8 mouse cellular contexts compared by ENCODE assay signal in genomic region chr19:46349550-46349949, GRCm38 (mm10). TPM values are rescaled to one million over a fixed set of nuclear protein-coding genes. Genes with fewer than 3 reads are reported as not detected.
DNase-seq lines count a peak whose midpoint lies in the region; ATAC-seq and TF ChIP-seq lines count a peak whose summit lies in the region.

No protein-coding gene starts in this region.

- peak overlapping the region; percentile 80 for H3K4me3 ChIP-seq in layer of hippocampus, adult 2 months
- peak overlapping the region; percentile 74 for H3K4me3 ChIP-seq in embryonic facial prominence, embryonic 14.5 days (ENCODE audit: low read depth, low read length)
- H3K4me3 ChIP-seq in intestine, embryonic 16.5 days (ENCODE audit: low read length) = peak overlapping the region; percentile 67
- peak overlapping the region; percentile 64 for H3K4me3 ChIP-seq in neural tube, embryonic 13.5 days

- WGBS in embryonic facial prominence, embryonic 14.5 days = 23% methylated on average over 6 of the region's 6 CpGs
- WGBS in intestine, embryonic 16.5 days = 23% methylated on average over 6 of the region's 6 CpGs
- 41% methylated on average over 6 of the region's 6 CpGs for WGBS in neural tube, embryonic 13.5 days

- 0 out of 2 replicates have a peak, but pooled peaks cover 9% of the 10 kb centered on the region for H3K4me1 ChIP-seq in embryonic facial prominence, embryonic 14.5 days (ENCODE audit: control insufficient read depth, insufficient read depth, low read length)
- peaks cover 15% of the 10 kb centered on the region for H3K4me1 ChIP-seq in intestine, embryonic 16.5 days (ENCODE audit: control insufficient read depth, insufficient read depth, low read length)
- H3K4me1 ChIP-seq in neural tube, embryonic 13.5 days (replicated peaks) = peaks cover 24% of the 10 kb centered on the region

- TF ChIP-seq CTCF in layer of hippocampus, adult 2 months (conservative IDR thresholded peaks at IDR 0.05) = no peak

- peak overlapping the region; percentile 88 for H3K9ac ChIP-seq in embryonic facial prominence, embryonic 14.5 days (ENCODE audit: low read depth, low read length)
- peak overlapping the region; percentile 82; the same call in 1 of the 2 replicates for H3K9ac ChIP-seq in intestine, embryonic 16.5 days (ENCODE audit: low read depth, low read length)
- H3K9ac ChIP-seq in neural tube, embryonic 13.5 days = peak overlapping the region; percentile 85

- H3K9me3 ChIP-seq in embryonic facial prominence, embryonic 14.5 days (ENCODE audit: control insufficient read depth, low read length) = no peaks in the 10 kb centered on the region
- no peaks in the 10 kb centered on the region for H3K9me3 ChIP-seq in intestine, embryonic 16.5 days (ENCODE audit: control insufficient read depth, low read length)
- no peaks in the 10 kb centered on the region for H3K9me3 ChIP-seq in neural tube, embryonic 13.5 days

- no peaks in the 10 kb centered on the region for H3K27me3 ChIP-seq in embryonic facial prominence, embryonic 14.5 days (replicated peaks; ENCODE audit: control insufficient read depth, insufficient read depth, low read length)
- H3K27me3 ChIP-seq in intestine, embryonic 16.5 days (replicated peaks; ENCODE audit: control insufficient read depth, insufficient read depth, low read length) = no peaks in the 10 kb centered on the region
- peaks cover 32% of the 10 kb centered on the region for H3K27me3 ChIP-seq in neural tube, embryonic 13.5 days

- H3K27ac ChIP-seq in layer of hippocampus, adult 2 months = peak overlapping the region; percentile 98
- H3K27ac ChIP-seq in embryonic facial prominence, embryonic 14.5 days (replicated peaks; ENCODE audit: low read depth, low read length) = peak overlapping the region; percentile 84; the same call in 1 of the 2 replicates
- H3K27ac ChIP-seq in intestine, embryonic 16.5 days (ENCODE audit: low read length) = no peak overlapping the region
- H3K27ac ChIP-seq in neural tube, embryonic 13.5 days (replicated peaks) = 0 out of 2 replicates have a peak overlapping the region, but pooled peaks have one; percentile 92

- no peaks in the 10 kb centered on the region for H3K36me3 ChIP-seq in embryonic facial prominence, embryonic 14.5 days (ENCODE audit: control insufficient read depth, insufficient read depth, low read length)
- no peaks in the 10 kb centered on the region for H3K36me3 ChIP-seq in intestine, embryonic 16.5 days (ENCODE audit: control insufficient read depth, insufficient read depth, low read length)
- no peaks in the 10 kb centered on the region for H3K36me3 ChIP-seq in neural tube, embryonic 13.5 days

- no peak for ATAC-seq in embryonic facial prominence, embryonic 14.5 days (ENCODE audit: low read depth)
- ATAC-seq in intestine, embryonic 16.5 days = peak; percentile 11; the same call in 1 of the 2 replicates
- 0 out of 2 replicates have a peak, but pooled peaks have one; percentile 3 for ATAC-seq in neural tube, embryonic 13.5 days (ENCODE audit: low read depth)

- DNase-seq in layer of hippocampus, adult 2 months (ENCODE audit: low spot score in 2 of 2) = no peak
- no peak for DNase-seq in layer of hippocampus, postnatal 14 days (ENCODE audit: low spot score in 2 of 2)
- DNase-seq in embryonic facial prominence, embryonic 14.5 days (ENCODE audit: low spot score) = no peak
- DNase-seq in retina, postnatal 1 day = no peak
- no peak for DNase-seq in layer of hippocampus, postnatal 36 days
- DNase-seq in frontal cortex, postnatal 25 days (ENCODE audit: low spot score in 2 of 2) = no peak

- H3K4me2 ChIP-seq in embryonic facial prominence, embryonic 14.5 days (ENCODE audit: low read depth, low read length) = peak overlapping the region; percentile 92
- H3K4me2 ChIP-seq in intestine, embryonic 16.5 days (ENCODE audit: low read depth, low read length) = peak overlapping the region; percentile 86
- peak overlapping the region; percentile 76 for H3K4me2 ChIP-seq in neural tube, embryonic 13.5 days

RNA-seq across cellular contexts. Expression of gene 2310034G01Rik, which starts 0.6 kb away (rescaled TPM):
- total RNA-seq in layer of hippocampus, adult 2 months (2021) = 1 to 10 TPM; 1.0 to 1.3 TPM
- 1 to 10 TPM in 1 of 2 experiments, under 1 TPM in 1; 0.94 to 1.2 TPM for total RNA-seq in layer of hippocampus, postnatal 14 days (2021)
- polyA plus RNA-seq in embryonic facial prominence, embryonic 14.5 days (2014; fragmentation: Nextera tagmentation; extraction: Ambion mirVana) = 1.8 and 3.6 TPM in 2 replicates
- polyA plus RNA-seq in intestine, embryonic 16.5 days (2015; fragmentation: Nextera tagmentation; extraction: Ambion mirVana) = 1.3 and 1.5 TPM in 2 replicates
- polyA plus RNA-seq in neural tube, embryonic 13.5 days (2015; fragmentation: Nextera tagmentation; extraction: Ambion mirVana) = 2.5 and 3.5 TPM in 2 replicates
- total RNA-seq in layer of hippocampus, postnatal 36 days (2021) = 1 to 10 TPM; 1.1 to 1.2 TPM

RNA-seq across cellular contexts. Expression of gene Mfsd13a, which starts 8.6 kb away (rescaled TPM):
- 10 to 100 TPM; 30.2 to 30.5 TPM for total RNA-seq in layer of hippocampus, adult 2 months (2021)
- 10 to 100 TPM; 31.7 to 32.5 TPM for total RNA-seq in layer of hippocampus, postnatal 14 days (2021)
- polyA plus RNA-seq in embryonic facial prominence, embryonic 14.5 days (2014; fragmentation: Nextera tagmentation; extraction: Ambion mirVana) = 3.7 and 4.6 TPM in 2 replicates
- 16.2 and 16.3 TPM in 2 replicates for polyA plus RNA-seq in intestine, embryonic 16.5 days (2015; fragmentation: Nextera tagmentation; extraction: Ambion mirVana)
- polyA plus RNA-seq in neural tube, embryonic 13.5 days (2015; fragmentation: Nextera tagmentation; extraction: Ambion mirVana) = 10.3 and 10.6 TPM in 2 replicates
- 10 to 100 TPM; 28.2 to 30.3 TPM for total RNA-seq in layer of hippocampus, postnatal 36 days (2021)

RNA-seq across cellular contexts. Expression of gene Cuedc2, which starts 11.0 kb away (rescaled TPM):
- 100 to 1,000 TPM; 171 to 178 TPM for total RNA-seq in layer of hippocampus, adult 2 months (2021)
- 100 to 1,000 TPM; 156 to 162 TPM for total RNA-seq in layer of hippocampus, postnatal 14 days (2021)
- polyA plus RNA-seq in embryonic facial prominence, embryonic 14.5 days (2014; fragmentation: Nextera tagmentation; extraction: Ambion mirVana) = 174 and 184 TPM in 2 replicates
- 127 and 132 TPM in 2 replicates for polyA plus RNA-seq in intestine, embryonic 16.5 days (2015; fragmentation: Nextera tagmentation; extraction: Ambion mirVana)
- polyA plus RNA-seq in neural tube, embryonic 13.5 days (2015; fragmentation: Nextera tagmentation; extraction: Ambion mirVana) = 318 and 357 TPM in 2 replicates
- total RNA-seq in layer of hippocampus, postnatal 36 days (2021) = 100 to 1,000 TPM; 164 to 167 TPM

RNA-seq across cellular contexts. Expression of gene Fbxl15, which starts 21.6 kb away (rescaled TPM):
- 10 to 100 TPM; 26.8 to 28.9 TPM for total RNA-seq in layer of hippocampus, adult 2 months (2021)
- 10 to 100 TPM; 32.4 to 32.9 TPM for total RNA-seq in layer of hippocampus, postnatal 14 days (2021)
- 13.8 and 14.7 TPM in 2 replicates for polyA plus RNA-seq in embryonic facial prominence, embryonic 14.5 days (2014; fragmentation: Nextera tagmentation; extraction: Ambion mirVana)
- polyA plus RNA-seq in intestine, embryonic 16.5 days (2015; fragmentation: Nextera tagmentation; extraction: Ambion mirVana) = 17.3 and 18.9 TPM in 2 replicates
- polyA plus RNA-seq in neural tube, embryonic 13.5 days (2015; fragmentation: Nextera tagmentation; extraction: Ambion mirVana) = 37.7 and 39.1 TPM in 2 replicates
- 10 to 100 TPM; 28.3 to 33.6 TPM for total RNA-seq in layer of hippocampus, postnatal 36 days (2021)

RNA-seq across cellular contexts. Expression of gene Psd, which starts 22.6 kb away (rescaled TPM):
- 100 to 1,000 TPM; 761 to 778 TPM for total RNA-seq in layer of hippocampus, adult 2 months (2021)
- 100 to 1,000 TPM; 701 to 730 TPM for total RNA-seq in layer of hippocampus, postnatal 14 days (2021)
- polyA plus RNA-seq in embryonic facial prominence, embryonic 14.5 days (2014; fragmentation: Nextera tagmentation; extraction: Ambion mirVana) = 5.8 and 8.6 TPM in 2 replicates
- 13.2 and 13.6 TPM in 2 replicates for polyA plus RNA-seq in intestine, embryonic 16.5 days (2015; fragmentation: Nextera tagmentation; extraction: Ambion mirVana)
- polyA plus RNA-seq in neural tube, embryonic 13.5 days (2015; fragmentation: Nextera tagmentation; extraction: Ambion mirVana) = 47.2 and 53.8 TPM in 2 replicates
- 100 to 1,000 TPM; 731 to 733 TPM for total RNA-seq in layer of hippocampus, postnatal 36 days (2021)
